Mouse (Mus musculus) lung, embryonic 14.5 days (tissue): Measurements from ENCODE around the gene Afdn. TPM values are rescaled to one million over a fixed set of nuclear protein-coding genes. Genes with fewer than 3 reads are reported as not detected.

Source experiments
- ATAC-seq: fragments of 200-750 bp; cut with Nextera tagmentation; 2 replicates; pipeline ENCODE4 v1.8.0; 2017; ENCODE audit warnings: mild to moderate bottlenecking, moderate TSS enrichment, moderate library complexity; ENCODE audit not compliant: insufficient read depth
- DNase-seq: peaks from one replicate; pipeline ENCODE4 v3.0.0-alpha.2; 2015
- H3K27ac ChIP-seq: fragments of 300-500 bp; sonication (generic); 2 replicates; pipeline ENCODE4 v1.5.1; 2014; ENCODE audit warnings: low read depth, mild to moderate bottlenecking, moderate library complexity
- H3K27me3 ChIP-seq: fragments of 300-500 bp; sonication (generic); 2 replicates; pipeline ENCODE4 v1.6.1; 2014; ENCODE audit warnings: low read length, control low read depth; ENCODE audit not compliant: insufficient read depth
- H3K36me3 ChIP-seq: fragments of 300-500 bp; sonication (generic); 2 replicates; pipeline ENCODE4 v1.6.1; 2014; ENCODE audit warnings: control low read depth; ENCODE audit not compliant: insufficient read depth
- H3K4me1 ChIP-seq: fragments of 300-500 bp; sonication (generic); 2 replicates; pipeline ENCODE4 v1.6.1; 2014; ENCODE audit warnings: antibody characterized with exemption, control low read depth; ENCODE audit not compliant: insufficient read depth
- H3K4me2 ChIP-seq: fragments of 300-500 bp; sonication (generic); 2 replicates; pipeline ENCODE4 v1.6.1; 2014; ENCODE audit warnings: mild to moderate bottlenecking
- H3K4me3 ChIP-seq: fragments of 300-500 bp; sonication (generic); 2 replicates; pipeline ENCODE4 v1.5.1; 2014; ENCODE audit warnings: low read depth, low read length
- H3K9ac ChIP-seq: fragments of 300-500 bp; sonication (generic); 2 replicates; pipeline ENCODE4 v1.6.1; 2014
- H3K9me3 ChIP-seq: fragments of 300-500 bp; sonication (generic); 2 replicates; pipeline ENCODE4 v1.6.1; 2016; ENCODE audit warnings: low read depth, low read length, control low read depth
- CTCF ChIP-seq: IDR thresholded peaks from 2 replicates; pipeline ENCODE4 v1.5.1; 2016; ENCODE audit warnings: antibody characterized with exemption, low read depth
- WGBS: fragments of 180-500 bp; shearing (Covaris S2); extraction: QIAGEN DNeasy Blood & Tissue Kit; methylation state at CpG from one replicate; pipeline ENCODE4 v1.1.7; 2014; 5-methylcytosine and 5-hydroxymethylcytosine counted together
- polyA plus RNA-seq: library from polyadenylated mRNA; unstranded; fragments of >200 nt; fragmentation: Nextera tagmentation; extraction: Ambion mirVana; gene quantifications from 2 replicates; pipeline ENCODE4 v1.2.1, GENCODE M21; 2014

Afdn gene
- polyA plus RNA-seq, result 138 TPM in 2 replicates

DNA sequence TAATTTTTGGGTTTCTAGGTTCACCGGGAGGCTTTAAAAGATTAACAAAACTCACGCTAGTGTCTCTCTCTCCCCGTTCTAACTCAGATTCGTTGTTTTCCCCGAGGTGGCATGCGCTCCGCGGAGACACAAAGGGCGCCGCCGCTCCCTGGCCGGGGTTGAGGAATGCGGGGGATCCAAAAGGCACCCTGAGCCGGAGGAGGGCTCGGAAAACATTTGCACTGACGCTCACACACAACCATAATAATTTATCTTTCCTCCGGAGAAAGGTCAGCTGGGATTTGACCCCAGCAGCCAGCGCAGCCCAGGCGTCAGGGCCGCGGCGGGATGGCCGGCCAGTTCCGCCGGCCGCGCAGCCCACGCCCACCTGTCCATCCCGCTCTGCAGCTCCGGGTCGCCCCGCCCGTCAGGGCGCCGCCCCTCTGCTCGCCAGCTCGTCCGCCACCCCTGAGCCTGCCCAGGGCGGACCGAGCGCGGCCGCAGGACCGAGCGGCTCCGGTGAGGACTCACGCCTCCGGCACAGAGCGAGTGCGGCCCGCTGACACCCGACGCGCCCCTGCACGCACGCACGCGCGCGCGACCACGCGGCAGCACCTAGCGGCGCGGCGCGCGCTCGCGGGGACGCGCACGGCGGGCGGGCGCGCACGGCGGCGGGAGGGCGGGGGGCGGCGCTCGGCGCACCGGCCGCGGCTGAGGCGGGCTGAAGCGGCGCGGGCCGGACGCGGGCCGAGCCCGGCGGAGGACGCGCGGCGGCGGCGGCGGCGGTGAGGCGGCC, at the start of gene Afdn:
Afdn (plus strand) TSS at position 687 of the 775 bp plus-strand sequence.
- under 1% methylated on average over 76 of the region's 108 CpGs for WGBS
- peaks cover 4% of the 10 kb centered on the region; the same call in 1 of the 2 replicates for H3K4me1 ChIP-seq

GRCm38 (mm10) chr17:13711173-13711572, 49.2 kb upstream of the Afdn start:
- H3K4me1 ChIP-seq, result no peaks in the 10 kb centered on the region
- WGBS, result 70% methylated on average over 5 of the region's 5 CpGs
- no peak overlapping the region for H3K4me3 ChIP-seq
- H3K27ac ChIP-seq, result no peak overlapping the region
- H3K4me2 ChIP-seq, result no peak overlapping the region
- H3K9ac ChIP-seq, result no peak overlapping the region
- TF ChIP-seq CTCF, result no peak
- no peaks in the 10 kb centered on the region for H3K36me3 ChIP-seq
- no peak for DNase-seq
- H3K27me3 ChIP-seq, result no peaks in the 10 kb centered on the region
- H3K9me3 ChIP-seq, result no peaks in the 10 kb centered on the region
- ATAC-seq, result no peak

More for the DNA sequence above, at the start of gene Afdn:
- peak within 1 kb of the TSS; percentile 86 for H3K9ac ChIP-seq
- H3K36me3 ChIP-seq, result no peaks in the 10 kb centered on the region
- DNase-seq, result peak; percentile 89
- TF ChIP-seq CTCF, result no peak
- peak; percentile 94 for ATAC-seq
- no peaks in the 10 kb centered on the region for H3K27me3 ChIP-seq
- H3K4me2 ChIP-seq, result peak within 1 kb of the TSS; percentile 97
- no peaks in the 10 kb centered on the region for H3K9me3 ChIP-seq
- peak within 1 kb of the TSS; percentile 92 for H3K27ac ChIP-seq
- H3K4me3 ChIP-seq, result peak within 1 kb of the TSS; percentile 91

DNA sequence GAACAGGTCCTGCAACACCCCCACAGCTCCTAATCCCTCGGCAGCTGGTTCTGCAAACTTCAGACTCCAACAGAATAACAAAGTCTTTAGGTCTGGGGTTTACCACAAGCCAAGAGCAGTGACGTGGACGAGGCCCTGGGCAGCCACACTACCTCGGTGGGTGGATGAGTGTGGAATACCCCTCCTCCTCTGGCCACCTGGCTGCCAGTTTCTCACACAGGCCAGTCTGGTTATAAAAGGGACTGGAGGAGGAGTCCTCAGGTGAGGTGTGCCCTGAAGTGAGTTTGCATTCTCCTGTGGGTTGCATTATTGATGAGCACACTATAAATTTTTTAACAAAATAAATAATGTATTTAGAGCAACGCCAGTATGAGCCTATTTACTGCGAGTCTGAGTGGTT, 48.2 kb upstream of the Afdn start:
- no peak for DNase-seq
- ATAC-seq, result no peak
- Histone ChIP-seq H3K4me3 (no peak overlapping the region), H3K36me3 (no peaks in the 10 kb centered on the region), H3K9me3 (no peaks in the 10 kb centered on the region), H3K27me3 (no peaks in the 10 kb centered on the region), H3K4me2 (no peak overlapping the region), H3K4me1 (no peaks in the 10 kb centered on the region), H3K9ac (no peak overlapping the region), H3K27ac (no peak overlapping the region)
- 67% methylated on average over 6 of the region's 6 CpGs for WGBS
- TF ChIP-seq CTCF, result no peak

- Histone ChIP-seq H3K27me3 (no peaks in the 10 kb centered on the region), H3K27ac (no peak overlapping the region), H3K36me3 (no peaks in the 10 kb centered on the region), H3K9ac (no peak overlapping the region), H3K4me1 (no peaks in the 10 kb centered on the region), H3K4me3 (no peak overlapping the region), H3K4me2 (no peak overlapping the region), H3K9me3 (no peaks in the 10 kb centered on the region)
- WGBS, result 93% methylated on average over 3 of the region's 3 CpGs
- DNase-seq, result no peak
- no peak for TF ChIP-seq CTCF
- no peak for ATAC-seq
Observed at GRCm38 (mm10) chr17:13712518-13712917, 47.8 kb upstream of the Afdn start.

DNA sequence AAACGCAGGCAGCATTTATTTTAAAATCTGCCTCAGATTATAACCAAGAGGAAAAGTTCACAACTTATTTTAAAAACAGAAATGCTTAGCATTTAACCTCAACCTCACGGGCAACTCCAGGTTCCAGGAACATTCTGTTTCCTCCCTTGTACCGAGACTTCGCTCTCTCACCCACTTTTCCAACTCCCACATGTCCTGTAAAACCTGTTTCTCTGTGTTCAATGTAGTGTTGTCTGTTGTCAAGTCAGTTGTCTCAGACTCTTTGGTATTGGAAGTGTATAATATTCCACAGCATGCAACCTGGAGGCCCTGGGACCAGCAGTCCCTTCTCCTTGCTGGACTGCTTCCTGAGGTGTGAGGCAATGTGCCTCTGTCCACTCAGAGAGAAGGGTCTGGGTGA, 46.2 kb upstream of the Afdn start:
- no peak for ATAC-seq
- 74% methylated on average over 4 of the region's 4 CpGs for WGBS

GRCm38 (mm10) chr17:13714654-13715053, 45.7 kb upstream of the Afdn start:
- Histone ChIP-seq H3K4me1 (no peaks in the 10 kb centered on the region), H3K27ac (no peak overlapping the region), H3K9me3 (no peaks in the 10 kb centered on the region), H3K36me3 (no peaks in the 10 kb centered on the region), H3K9ac (no peak overlapping the region), H3K4me3 (no peak overlapping the region), H3K27me3 (no peaks in the 10 kb centered on the region), H3K4me2 (no peak overlapping the region)
- no peak for TF ChIP-seq CTCF
- WGBS, result 47% methylated on average over 4 of the region's 4 CpGs
- ATAC-seq (no peak), DNase-seq (peak; percentile 43)

More for the DNA sequence above, 46.2 kb upstream of the Afdn start:
- H3K9me3 ChIP-seq, result no peaks in the 10 kb centered on the region
- no peaks in the 10 kb centered on the region for H3K27me3 ChIP-seq
- no peak overlapping the region for H3K4me2 ChIP-seq
- TF ChIP-seq CTCF, result no peak
- no peak overlapping the region for H3K9ac ChIP-seq
- DNase-seq, result no peak
- H3K36me3 ChIP-seq, result no peaks in the 10 kb centered on the region
- no peak overlapping the region for H3K27ac ChIP-seq
- H3K4me1 ChIP-seq, result no peaks in the 10 kb centered on the region
- no peak overlapping the region for H3K4me3 ChIP-seq

GRCm38 (mm10) chr17:13715511-13715910, 44.8 kb upstream of the Afdn start:
- TF ChIP-seq CTCF, result no peak
- H3K4me2 ChIP-seq, result no peak overlapping the region
- ATAC-seq (peak; percentile 15; the same call in 1 of the 2 replicates), DNase-seq (no peak)
- WGBS, result 63% methylated on average over 9 of the region's 9 CpGs
- no peaks in the 10 kb centered on the region for H3K36me3 ChIP-seq
- no peaks in the 10 kb centered on the region for H3K27me3 ChIP-seq
- no peak overlapping the region for H3K4me3 ChIP-seq
- H3K9ac ChIP-seq, result no peak overlapping the region
- no peaks in the 10 kb centered on the region for H3K9me3 ChIP-seq
- no peak overlapping the region for H3K27ac ChIP-seq
- no peaks in the 10 kb centered on the region for H3K4me1 ChIP-seq
